Mouse (Mus musculus) heart, embryonic 16.5 days (tissue): ENCODE data around the gene Ssh1. TPM values are rescaled to one million over a fixed set of nuclear protein-coding genes. Genes with fewer than 3 reads are reported as not detected.

ENCODE experiments used
- ATAC-seq: fragments of 200-750 bp; cut with Nextera tagmentation; replicated peaks from 2 replicates; pipeline ENCODE4 v1.8.0; 2017; ENCODE audit warnings: moderate number of reproducible peaks; ENCODE audit not compliant: insufficient read depth, low FRiP score; ENCODE audit errors: extremely low read depth
- H3K27ac ChIP-seq: fragments of 300-500 bp; sonication (generic); 2 replicates; pipeline ENCODE4 v1.5.1; 2014; ENCODE audit warnings: mild to moderate bottlenecking, low read length, control low read depth, moderate library complexity
- H3K27me3 ChIP-seq: fragments of 300-500 bp; sonication (generic); 2 replicates; pipeline ENCODE4 v1.6.1; 2014; ENCODE audit warnings: low read length, mixed read lengths; ENCODE audit not compliant: control insufficient read depth, insufficient read depth
- H3K36me3 ChIP-seq: fragments of 300-500 bp; sonication (generic); 2 replicates; pipeline ENCODE4 v1.6.1; 2014; ENCODE audit not compliant: control insufficient read depth, insufficient read depth
- H3K4me1 ChIP-seq: fragments of 300-500 bp; sonication (generic); 2 replicates; pipeline ENCODE4 v1.6.1; 2014; ENCODE audit warnings: low read length, mixed read lengths; ENCODE audit not compliant: control insufficient read depth, insufficient read depth
- H3K4me2 ChIP-seq: fragments of 300-500 bp; sonication (generic); 2 replicates; pipeline ENCODE4 v1.6.1; 2014; ENCODE audit warnings: low read depth, mild to moderate bottlenecking, control low read depth, low read length
- H3K4me3 ChIP-seq: fragments of 300-500 bp; sonication (generic); 2 replicates; pipeline ENCODE4 v1.5.1; 2014; ENCODE audit warnings: mild to moderate bottlenecking, control low read depth, low read length
- H3K9ac ChIP-seq: fragments of 300-500 bp; sonication (generic); 2 replicates; pipeline ENCODE4 v1.6.1; 2014; ENCODE audit warnings: low read length, control low read depth
- H3K9me3 ChIP-seq: fragments of 300-500 bp; sonication (generic); replicated peaks from 2 replicates; pipeline ENCODE4 v1.6.1; 2016; ENCODE audit warnings: low read length; ENCODE audit not compliant: control insufficient read depth
- WGBS: fragments of 180-500 bp; shearing (Covaris S2); extraction: QIAGEN DNeasy Blood & Tissue Kit; methylation state at CpG from one replicate; pipeline ENCODE4 v1.1.7; 2014; 5-methylcytosine and 5-hydroxymethylcytosine counted together
- polyA plus RNA-seq: library from polyadenylated mRNA; unstranded; fragments of >200 nt; fragmentation: Nextera tagmentation; extraction: Ambion mirVana; gene quantifications from 2 replicates; pipeline ENCODE4 v1.2.1, GENCODE M21; 2015

Ssh1 gene
- polyA plus RNA-seq, 1 experiment from 2014 or later = 8.6 TPM

- Histone ChIP-seq H3K4me3 (no peak overlapping the region), H3K27me3 (no peaks in the 10 kb centered on the region), H3K27ac (peak overlapping the region; percentile 85), H3K4me2 (peak overlapping the region; percentile 44), H3K4me1 (peaks cover 33% of the 10 kb centered on the region), H3K36me3 (no peaks in the 10 kb centered on the region), H3K9ac (peak overlapping the region; percentile 32; the same call in 1 of the 2 replicates), H3K9me3 (no peaks in the 10 kb centered on the region)
- 13% methylated on average over 19 of the region's 19 CpGs for WGBS
- ATAC-seq = peak; percentile 74
These were observed 104.3 kb downstream of the Ssh1 start for GRCm38 (mm10) chr5:113889181-113889906.

- Histone ChIP-seq H3K27ac (peak overlapping the region; percentile 85), H3K4me1 (peaks cover 40% of the 10 kb centered on the region), H3K36me3 (no peaks in the 10 kb centered on the region), H3K9me3 (no peaks in the 10 kb centered on the region), H3K4me2 (peak overlapping the region; percentile 44; the same call in 1 of the 2 replicates), H3K9ac (peak overlapping the region; percentile 5; the same call in 1 of the 2 replicates), H3K27me3 (no peaks in the 10 kb centered on the region), H3K4me3 (no peak overlapping the region)
- ATAC-seq = no peak
- WGBS = 87% methylated on average over 5 of the region's 5 CpGs
These were observed 105.4 kb downstream of the Ssh1 start for GRCm38 (mm10) chr5:113888186-113888795.

- Histone ChIP-seq H3K27me3 (no peaks in the 10 kb centered on the region), H3K4me1 (peaks cover 49% of the 10 kb centered on the region), H3K36me3 (no peaks in the 10 kb centered on the region), H3K4me2 (no peak overlapping the region), H3K9me3 (no peaks in the 10 kb centered on the region), H3K9ac (no peak overlapping the region), H3K27ac (no peak overlapping the region), H3K4me3 (no peak overlapping the region)
- WGBS = 33% methylated on average over 11 of the region's 11 CpGs
- no peak for ATAC-seq
These were observed 106.6 kb downstream of the Ssh1 start for GRCm38 (mm10) chr5:113887132-113887531.

Other genes with a start within 250 kb of the Ssh1 start
- gene Sart3, start 221.4 kb downstream of the Ssh1 start, polyA plus RNA-seq = 31.6 TPM in 2 replicates
- 118 and 136 TPM in 2 replicates for gene Iscu, start 221.1 kb downstream of the Ssh1 start, polyA plus RNA-seq
- 22.4 and 22.5 TPM in 2 replicates for gene Tmem119, start 193.4 kb downstream of the Ssh1 start, polyA plus RNA-seq
- 10.1 and 29.8 TPM in 2 replicates for gene Selplg, start 161.2 kb downstream of the Ssh1 start, polyA plus RNA-seq
- 85.9 and 89.0 TPM in 2 replicates for gene Coro1c, start 85.1 kb downstream of the Ssh1 start, polyA plus RNA-seq
- not detected in 2 replicates for gene Dao, start 9.8 kb upstream of the Ssh1 start, polyA plus RNA-seq
- gene Usp30, start 71.6 kb upstream of the Ssh1 start, polyA plus RNA-seq = 7.6 and 9.5 TPM in 2 replicates
- 0.14 and 0.27 TPM in 2 replicates for gene Svop, start 97.7 kb upstream of the Ssh1 start, polyA plus RNA-seq
- gene Alkbh2, start 134.3 kb upstream of the Ssh1 start, polyA plus RNA-seq = 7.3 and 8.0 TPM in 2 replicates
- gene Ung, start 136.5 kb upstream of the Ssh1 start, polyA plus RNA-seq = 42.7 and 43.0 TPM in 2 replicates
- gene Acacb, start 152.6 kb upstream of the Ssh1 start, polyA plus RNA-seq = 12.0 and 13.9 TPM in 2 replicates